Mouse (Mus musculus): ENCODE results near the gene Lig4.

Lig4 gene

DNA sequence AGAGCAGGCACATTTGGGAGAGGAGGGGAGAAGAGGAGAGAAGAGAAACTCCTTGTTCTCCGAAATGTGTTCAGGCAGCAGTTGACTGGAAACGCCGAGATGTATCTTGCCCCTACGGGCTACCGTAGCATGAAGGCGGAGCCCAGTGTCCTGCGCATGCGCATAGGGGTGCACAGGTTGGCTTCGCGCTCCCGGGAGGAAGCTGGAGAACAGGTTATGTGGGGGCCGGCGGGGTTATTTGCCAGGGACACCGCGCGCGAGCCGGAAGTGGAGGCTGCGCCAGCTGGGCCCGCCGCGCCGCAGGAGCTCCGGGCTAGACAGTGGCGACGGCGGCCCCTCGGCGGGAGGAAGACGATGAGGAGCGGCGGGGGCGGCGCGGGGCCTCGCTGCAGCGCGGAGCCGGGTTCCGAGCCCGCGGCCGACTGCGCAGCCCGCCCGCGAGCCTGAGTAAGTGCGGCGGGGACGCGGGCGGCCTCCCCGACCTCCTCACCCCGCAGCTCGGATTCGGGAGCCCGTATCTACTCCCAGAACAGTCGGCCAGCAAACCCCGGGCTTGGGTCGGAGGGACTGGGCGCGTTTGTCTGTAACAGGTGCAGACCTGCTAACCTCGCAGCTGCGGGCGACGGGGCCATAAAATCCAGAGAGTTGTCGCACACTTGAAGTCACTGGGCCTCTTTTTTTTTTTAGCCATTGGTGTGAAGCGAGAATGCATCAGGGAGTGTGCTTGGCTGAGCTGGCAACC lies at the start of gene Lig4, which contains the start of gene Abhd13:
Gene Lig4 (minus strand): TSS at position 114 of the 742 bp plus-strand sequence.
Gene Abhd13 (plus strand): TSS at position 135 of the 742 bp plus-strand sequence.
- peak; percentile 97 for DNase-seq (ENCODE audit: low read depth, low spot score)

DNA sequence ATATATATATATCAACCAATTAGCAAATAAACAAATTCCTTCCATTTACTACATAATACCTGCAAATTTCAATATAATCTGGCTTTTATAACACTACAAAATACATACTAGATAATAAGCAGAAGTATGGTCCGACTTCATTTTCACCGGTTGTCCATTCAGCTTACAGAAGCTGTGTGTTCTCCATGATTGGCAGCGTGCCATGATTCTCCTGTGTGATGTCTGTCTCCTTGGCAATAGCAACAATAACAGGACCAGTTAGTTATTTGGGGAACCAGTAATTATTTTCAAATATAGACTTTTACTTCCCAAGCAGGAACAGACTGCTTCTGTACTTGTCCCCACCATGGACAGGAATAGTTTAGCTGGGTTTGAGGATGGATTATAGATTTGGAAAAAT lies 39.7 kb upstream of the Lig4 start:
- no peak for DNase-seq (ENCODE audit: low read depth, low spot score)

GRCm38 (mm10) chr8:10016252-10016651 lies 38.8 kb upstream of the Lig4 start:
- no peak for DNase-seq (ENCODE audit: low read depth, low spot score)

DNA sequence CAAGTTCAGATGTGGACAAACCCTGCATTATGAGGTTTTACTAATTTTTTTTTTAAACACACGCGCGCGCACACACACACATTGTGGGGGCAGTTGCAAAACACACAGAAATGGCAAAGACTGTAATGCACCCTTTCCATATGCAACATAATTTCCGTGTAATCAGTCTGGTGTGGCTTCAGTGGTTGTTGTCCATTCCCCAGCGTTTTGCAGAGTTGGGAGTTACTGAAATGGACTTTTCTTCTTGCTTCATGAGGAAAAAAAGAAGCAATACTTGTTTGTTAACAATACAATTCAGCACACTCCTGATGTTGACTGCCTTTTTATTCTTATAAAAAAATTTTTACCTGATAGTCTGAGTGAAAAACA lies 30.2 kb upstream of the Lig4 start:
- DNase-seq (ENCODE audit: low read depth, low spot score), result no peak

DNA sequence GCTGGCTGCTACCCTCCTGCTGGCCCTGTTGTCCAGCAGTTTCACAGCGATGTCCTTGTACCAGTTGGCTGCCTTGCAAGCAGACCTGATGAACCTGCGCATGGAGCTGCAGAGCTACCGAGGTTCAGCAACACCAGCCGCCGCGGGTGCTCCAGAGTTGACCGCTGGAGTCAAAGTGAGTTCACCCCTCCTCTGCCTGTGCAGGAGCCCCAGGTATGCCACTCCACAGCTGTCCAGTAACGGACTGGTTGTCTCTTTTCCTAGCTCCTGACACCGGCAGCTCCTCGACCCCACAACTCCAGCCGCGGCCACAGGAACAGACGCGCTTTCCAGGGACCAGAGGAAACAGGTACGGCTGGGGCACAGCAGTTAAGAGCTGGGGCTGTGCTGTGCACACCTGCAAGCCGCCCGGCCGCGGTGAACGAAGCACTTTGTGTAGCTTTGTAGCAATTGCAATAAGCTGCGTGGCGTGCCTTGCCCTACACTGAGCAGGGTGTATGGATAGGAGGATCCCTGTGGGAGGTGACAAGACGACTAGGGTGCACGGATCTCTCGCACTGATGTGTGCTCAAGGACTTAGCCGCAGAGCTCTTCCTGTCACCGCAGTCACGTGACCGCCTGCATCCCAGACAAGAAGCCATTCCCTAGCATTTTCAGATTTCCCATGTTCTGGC lies 29.6 kb upstream of the Lig4 start:
- peak; percentile 52 for DNase-seq (ENCODE audit: low read depth, low spot score)

DNA sequence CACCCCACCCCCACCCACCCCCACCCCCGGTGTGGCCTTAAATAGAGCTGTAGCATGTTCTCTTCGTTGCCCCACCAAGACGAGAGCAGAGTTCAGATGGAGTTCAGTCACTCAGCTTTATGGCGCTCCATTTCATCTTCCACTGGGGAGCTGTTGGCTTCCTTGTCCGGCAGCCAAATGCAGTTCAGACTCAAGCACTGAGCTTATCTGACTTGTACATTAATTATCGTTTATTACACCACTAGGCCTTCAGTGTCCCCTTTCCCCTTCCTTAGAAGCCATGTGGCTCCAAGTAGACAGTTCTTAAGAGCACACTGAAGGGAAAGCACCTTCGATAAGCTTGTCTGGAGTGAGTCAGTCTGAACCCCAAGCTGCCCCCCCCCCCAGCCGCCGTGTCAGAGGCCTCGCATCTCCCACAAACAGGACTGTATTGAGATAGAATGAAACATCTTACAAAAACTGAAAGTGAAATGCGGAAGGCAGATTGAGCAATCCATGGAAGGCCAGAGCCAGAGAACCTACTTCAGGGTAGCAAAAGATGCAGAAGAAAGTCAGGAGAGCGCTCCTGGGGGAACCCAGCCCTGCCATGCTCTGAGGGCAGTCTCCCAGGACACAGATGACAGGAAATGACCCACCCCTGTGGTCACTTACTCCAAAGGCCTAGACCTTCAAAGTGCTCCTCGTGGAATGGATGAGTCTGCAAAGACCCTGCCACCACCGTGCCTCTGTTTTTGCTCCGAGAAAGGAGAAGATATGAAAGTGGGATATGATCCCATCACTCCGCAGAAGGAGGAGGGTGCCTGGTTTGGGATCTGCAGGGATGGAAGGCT lies 28.9 kb upstream of the Lig4 start, which contains the start of gene Tnfsf13b:
Gene Tnfsf13b (plus strand): TSS at position 312 of the 830 bp plus-strand sequence.
- peak; percentile 84 for DNase-seq (ENCODE audit: low read depth, low spot score)

GRCm38 (mm10) chr8:10004115-10004514 lies 26.6 kb upstream of the Lig4 start:
- DNase-seq (ENCODE audit: low read depth, low spot score), result no peak

DNA sequence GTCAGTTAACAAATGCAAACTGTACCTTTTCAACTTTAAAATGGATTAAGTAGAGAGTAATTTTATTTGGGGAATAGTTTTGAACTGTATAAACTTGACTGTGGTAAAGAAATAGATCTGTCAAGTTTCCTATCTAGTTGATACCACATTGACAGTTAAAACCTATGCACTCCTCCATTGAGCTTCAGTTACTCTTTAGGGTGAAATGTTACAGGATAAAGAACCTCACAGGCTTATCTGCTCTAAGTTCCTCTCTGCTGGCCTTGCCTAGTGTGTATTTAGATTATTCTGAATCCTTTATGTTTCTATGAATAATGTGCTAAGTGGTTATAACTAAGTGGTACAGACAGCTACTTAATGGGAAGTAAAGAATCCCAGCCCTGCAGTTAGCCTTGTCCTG lies 2.7 kb upstream of the Lig4 start:
- no peak for DNase-seq (ENCODE audit: low read depth, low spot score)

DNA sequence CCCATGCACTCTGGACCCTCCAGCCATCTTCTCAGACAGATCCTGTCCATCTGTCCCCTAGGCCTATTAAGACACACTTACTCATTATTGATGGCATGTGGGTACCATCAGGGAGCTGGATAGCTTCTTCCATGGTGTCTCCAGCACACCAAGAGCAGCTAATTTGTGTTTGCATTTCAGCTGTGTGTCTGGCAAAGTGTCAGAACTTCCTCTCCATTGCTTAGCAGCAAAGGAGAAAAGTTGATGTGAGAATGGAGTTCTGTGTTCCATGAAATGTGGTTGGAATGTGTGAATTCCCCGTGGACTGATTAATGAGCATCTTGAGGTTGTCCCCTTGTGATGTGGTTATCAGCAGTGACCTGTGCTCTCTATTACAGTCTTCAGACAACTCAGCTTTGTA lies 2.3 kb upstream of the Lig4 start:
- DNase-seq (ENCODE audit: low read depth, low spot score), result no peak

DNA sequence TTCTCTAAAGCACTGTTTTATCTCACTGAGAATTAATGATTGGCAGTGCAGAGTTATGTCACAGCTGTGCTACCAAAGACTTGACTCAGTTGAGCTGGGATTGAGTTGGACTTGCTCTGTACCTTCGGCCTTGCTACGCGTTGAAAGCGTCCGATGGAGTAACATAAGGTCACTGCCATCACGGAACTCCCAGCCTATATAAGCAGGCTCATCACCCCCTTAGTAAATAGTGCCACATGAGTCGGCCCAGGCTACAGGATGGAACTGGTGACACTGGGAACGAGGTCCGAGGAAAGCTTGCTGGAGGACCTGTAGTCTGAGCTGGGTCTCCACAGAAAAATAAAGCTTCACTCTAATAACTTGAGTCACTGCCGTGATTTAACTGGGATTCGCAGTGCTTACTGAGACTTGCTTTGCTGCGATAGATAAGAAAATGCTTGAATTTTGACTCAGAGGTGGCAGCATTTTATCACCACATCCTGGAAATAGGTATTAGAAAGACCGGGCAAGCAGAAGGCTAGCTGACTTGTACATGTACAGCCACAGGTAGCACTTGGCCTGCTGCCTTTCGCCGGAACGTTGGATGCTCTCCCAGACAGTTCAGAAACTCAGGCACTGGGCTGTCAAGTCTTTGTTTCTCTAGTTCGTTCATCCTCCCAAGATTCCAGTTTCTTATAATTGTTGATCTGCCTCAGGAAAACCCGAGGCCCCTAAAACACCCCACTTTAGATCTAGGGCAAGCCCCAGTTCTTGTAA lies 1.2 kb upstream of the Lig4 start:
- no peak for DNase-seq (ENCODE audit: low read depth, low spot score)

GRCm38 (mm10) chr8:9977016-9977415 lies 470 bp downstream of the Lig4 start:
- peak; percentile 78 for DNase-seq (ENCODE audit: low read depth, low spot score)

DNA sequence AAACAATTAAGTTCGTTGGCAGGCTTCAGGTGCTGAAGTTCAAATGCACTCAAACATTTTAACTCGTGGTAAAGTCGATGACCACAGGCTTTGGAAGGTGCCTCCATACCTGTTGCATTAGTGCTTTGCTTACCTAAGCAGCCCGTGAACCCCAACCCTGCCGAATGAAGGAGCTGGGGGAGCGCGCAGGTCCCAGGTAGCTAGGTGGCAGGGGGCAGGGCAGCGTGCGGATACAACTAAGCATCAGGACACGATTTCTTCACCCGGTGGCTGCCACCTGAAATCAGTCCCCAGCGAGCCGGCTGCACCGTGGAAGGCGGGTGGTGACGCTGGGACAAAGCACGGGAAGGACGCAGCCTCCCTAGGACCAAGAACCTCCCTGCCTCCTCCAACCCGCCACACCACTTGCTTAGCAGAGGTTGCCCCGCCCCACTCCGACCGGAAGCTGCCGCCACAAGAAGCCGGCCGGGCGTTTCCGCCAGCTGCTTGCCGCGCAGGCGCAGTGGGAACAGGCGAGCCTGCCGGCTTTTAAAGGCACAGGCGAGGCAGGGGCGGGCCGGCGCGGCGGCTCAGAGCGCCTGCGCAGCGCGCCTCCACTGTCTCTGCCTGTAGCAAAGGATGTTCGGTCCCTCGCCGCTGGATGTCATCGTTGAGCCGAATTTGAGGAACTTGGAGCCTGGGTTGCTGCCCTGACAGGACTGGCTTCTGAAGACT lies 1.4 kb downstream of the Lig4 start:
- peak; percentile 98 for DNase-seq (ENCODE audit: low read depth, low spot score)

DNA sequence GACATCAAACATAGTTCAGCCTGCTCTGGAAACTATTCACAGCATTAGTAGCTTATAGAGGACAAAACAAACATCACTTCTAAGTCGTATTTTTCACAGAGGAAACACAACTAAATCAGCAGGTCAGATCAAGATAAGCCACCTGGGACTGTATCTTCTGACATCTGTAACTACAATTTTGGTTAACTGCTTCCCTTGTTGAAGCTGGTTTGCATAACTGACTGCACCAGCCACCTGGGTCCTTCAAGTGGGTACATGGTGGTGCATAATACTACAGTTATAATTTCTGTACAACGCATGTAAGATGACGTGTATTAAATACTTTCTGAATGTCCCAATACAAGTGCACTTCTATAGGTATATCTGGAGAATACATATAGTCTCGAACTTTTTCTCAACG lies 2.2 kb downstream of the Lig4 start:
- DNase-seq (ENCODE audit: low read depth, low spot score), result peak; percentile 77

- DNase-seq (ENCODE audit: low read depth, low spot score), result no peak
These were observed 5.6 kb downstream of the Lig4 start for GRCm38 (mm10) chr8:9971866-9972265.

GRCm38 (mm10) chr8:9959919-9960318 lies 17.6 kb downstream of the Lig4 start:
- DNase-seq (ENCODE audit: low read depth, low spot score), result no peak

DNA sequence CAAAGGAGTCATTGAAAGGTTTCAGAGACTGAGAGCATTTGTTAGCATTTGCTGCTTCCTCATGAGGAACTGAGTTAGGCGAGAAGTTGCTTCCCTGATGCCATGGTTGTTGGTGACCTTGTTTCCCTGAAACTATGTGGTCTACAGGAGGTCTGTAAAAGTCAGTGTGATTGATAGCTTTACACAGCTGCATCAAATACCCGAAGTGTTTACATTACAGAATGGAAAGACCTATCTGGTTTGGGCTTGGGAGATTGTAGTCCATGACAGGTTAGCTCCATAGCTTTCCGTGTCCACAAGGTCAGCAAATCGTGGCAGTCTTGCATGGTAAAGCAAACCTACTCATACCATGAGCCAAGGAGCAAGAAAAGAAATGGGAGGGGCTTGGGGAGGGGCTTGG lies 19.1 kb downstream of the Lig4 start:
- DNase-seq (ENCODE audit: low read depth, low spot score), result no peak

GRCm38 (mm10) chr8:9949134-9949890 lies 28.2 kb downstream of the Lig4 start:
- no peak for DNase-seq (ENCODE audit: low read depth, low spot score)

DNA sequence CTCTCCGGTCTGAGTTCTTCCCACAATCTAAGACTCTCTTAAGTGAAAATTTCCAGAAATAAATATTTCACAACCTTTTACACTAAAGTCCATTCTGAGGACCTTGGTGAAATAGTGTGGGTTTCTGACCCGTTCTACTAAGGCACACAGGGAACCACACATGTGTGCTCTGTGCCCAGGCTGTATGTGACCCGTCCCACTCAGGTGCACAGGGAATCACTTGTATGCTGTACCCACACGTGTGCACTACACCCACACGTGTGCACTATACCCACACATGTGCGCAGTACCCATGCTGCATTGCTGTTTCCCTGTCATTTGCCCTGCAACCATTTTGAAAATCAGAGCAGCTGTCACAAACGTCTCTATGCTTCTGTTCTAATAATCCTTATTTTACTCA lies 41.9 kb downstream of the Lig4 start:
- no peak for DNase-seq (ENCODE audit: low read depth, low spot score)

DNA sequence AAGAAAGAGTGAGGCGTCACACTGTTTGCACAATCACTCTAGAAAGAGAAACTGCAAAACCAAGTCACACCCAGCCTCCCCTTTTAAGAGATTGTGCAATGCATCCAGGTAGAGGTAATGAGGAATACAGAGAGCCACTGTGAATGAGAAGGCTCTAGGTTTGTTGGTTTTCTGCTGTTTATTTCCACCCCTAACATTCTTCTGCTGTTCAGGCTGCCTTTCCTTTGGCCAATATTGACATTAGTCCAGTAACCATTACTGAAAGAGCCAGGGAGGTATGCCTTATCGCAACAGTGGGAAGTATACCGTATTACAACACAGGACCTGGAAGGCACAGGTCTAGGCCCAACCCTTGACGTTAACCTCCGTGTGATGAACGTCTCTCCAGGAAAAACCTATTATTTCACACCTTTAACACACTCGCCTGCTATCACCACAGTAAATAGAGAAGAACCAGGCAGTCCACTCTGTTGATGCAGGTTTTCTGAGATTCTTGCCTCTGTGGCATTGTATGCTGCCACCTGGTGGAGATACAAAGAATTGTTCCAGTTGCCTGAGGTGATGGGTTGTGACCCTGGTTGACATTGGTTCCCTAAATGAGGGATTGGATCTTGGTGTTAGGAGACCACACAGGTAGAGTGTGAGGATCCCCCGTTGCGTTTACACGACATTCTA lies 42.5 kb downstream of the Lig4 start:
- DNase-seq (ENCODE audit: low read depth, low spot score), result peak; percentile 52

DNA sequence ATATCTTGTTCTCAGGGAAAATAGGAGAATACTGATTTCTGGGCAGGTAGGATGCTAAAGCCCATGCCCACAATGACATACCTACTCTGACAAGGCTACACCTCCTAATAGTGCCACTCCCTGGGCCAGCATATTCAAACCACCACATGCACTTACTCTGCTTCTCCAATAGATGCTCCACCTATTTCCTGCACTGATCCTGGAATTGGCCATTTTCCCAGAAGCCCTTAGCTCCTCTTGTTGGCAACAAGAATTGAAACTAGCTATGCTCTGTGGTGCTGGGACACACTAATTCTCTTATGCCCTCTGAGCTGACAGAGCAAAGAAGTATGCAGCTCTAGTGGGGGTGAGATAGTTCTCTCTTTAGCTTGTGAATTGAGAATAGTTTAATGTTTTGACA lies 44.8 kb downstream of the Lig4 start:
- no peak for DNase-seq (ENCODE audit: low read depth, low spot score)

Measured in A20 (cell line).